Mouse (Mus musculus): ENCODE measurements around the gene Slc25a34. TPM values are rescaled to one million over a fixed set of nuclear protein-coding genes. Genes with fewer than 3 reads are reported as not detected.

The Slc25a34 gene
- not detected for total RNA-seq (2023)

DNA sequence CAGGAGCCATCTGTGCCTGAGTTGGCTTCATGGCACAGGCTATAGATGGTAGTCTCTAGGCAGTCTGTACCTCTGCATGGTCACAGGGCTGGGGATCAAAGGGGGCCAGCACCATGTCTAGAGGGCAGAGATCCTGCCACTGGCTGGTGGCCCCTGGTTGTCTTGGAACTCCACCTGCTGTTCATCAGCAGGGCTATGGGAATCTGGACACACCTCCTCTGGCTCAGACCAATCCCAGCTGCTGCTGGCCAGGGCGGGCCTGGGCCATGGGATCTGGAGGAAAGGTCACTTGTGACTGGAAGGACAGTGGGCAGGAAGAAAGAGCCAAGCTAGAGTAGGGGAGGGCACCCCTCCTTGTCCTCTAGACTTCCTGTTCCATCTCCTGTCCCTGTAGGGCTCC lies at the start of gene Slc25a34:
Gene Slc25a34 (minus strand): TSS at position 156 of the 400 bp plus-strand sequence.

DNA sequence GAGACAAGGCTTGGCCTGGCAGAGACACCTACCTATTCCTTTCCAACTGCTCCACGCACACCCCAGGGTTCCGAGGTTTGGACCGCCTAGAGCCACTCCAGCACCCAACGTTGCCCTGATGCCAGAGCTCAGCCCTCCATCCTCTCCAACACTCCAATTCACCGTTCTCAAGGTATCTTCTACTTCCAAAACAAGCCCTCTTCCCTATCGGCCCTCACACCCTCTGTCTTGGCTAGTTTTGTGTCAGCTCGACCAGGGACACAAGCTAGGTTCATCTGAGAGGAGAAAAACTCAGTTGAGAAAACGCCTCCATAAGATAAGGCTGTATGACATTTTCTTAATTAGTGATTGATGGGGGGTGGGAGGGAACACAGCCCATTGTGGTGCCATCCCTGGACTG lies 41.2 kb upstream of the Slc25a34 start, which contains the start of gene Plekhm2:
Gene Plekhm2 (minus strand): TSS at position 101 of the 400 bp plus-strand sequence.

DNA sequence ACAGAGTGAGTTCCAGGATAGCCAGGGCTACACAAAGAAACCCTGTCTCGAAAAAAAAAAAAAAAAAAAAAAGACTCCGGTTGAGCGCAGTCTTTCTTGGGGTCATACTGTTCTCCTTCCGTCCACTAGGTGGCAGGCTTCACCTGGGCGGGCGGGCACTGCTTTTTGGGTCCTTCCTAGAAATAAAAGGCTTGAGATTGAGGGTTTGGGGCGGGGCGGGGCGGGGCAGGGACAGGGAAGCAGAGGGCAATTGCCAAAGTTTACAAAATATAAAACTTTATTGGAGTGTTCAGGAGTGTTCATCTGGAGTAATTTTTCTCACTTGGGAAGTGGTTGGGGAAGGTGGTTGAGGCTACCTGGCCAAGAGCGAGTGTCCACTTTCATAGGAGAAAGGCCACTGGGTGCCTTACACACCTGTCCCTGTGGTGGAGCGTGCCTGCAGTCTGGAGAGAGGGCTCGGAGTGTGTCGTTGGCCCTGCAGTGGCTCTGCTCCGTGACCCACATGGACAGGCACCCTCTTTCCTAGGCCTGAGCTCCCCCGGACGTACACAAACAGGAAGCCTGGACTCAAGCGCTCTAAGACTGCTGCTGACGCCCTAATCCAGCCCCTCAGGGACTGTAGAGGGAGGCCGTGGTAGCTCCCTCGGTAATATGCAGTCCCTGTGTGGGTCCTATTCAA lies 4.9 kb downstream of the Slc25a34 start, which contains the start of gene Tmem82:
Gene Tmem82 (minus strand): TSS at position 69 of the 679 bp plus-strand sequence.

DNA sequence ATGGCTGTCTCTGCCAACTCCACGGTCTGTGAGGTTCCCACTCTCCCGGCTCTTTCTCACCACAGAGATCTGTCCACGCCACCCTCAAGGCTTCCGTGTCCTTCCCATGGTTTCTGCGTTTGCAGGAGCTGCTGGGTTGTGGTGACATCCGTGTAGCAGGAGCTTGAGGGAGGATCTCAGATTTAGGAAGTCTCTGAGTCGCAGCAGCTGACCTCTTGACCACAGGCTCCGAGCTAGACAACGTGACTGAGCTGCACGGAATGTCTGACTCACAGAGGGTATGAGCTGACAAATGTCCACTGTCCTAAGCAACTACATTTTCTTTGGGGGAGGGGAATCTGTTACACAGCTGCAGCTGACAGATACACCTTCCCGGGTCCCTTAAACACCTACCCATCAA lies 17.8 kb downstream of the Slc25a34 start, which contains the start of gene Fblim1:
Gene Fblim1 (minus strand): TSS at position 236 of the 400 bp plus-strand sequence.

Other genes with a start within 250 kb of the Slc25a34 start
- not detected for gene Clcnka, start 225.1 kb downstream of the Slc25a34 start, total RNA-seq (2023)
- not detected for gene Clcnkb, start 207.8 kb downstream of the Slc25a34 start, total RNA-seq (2023)
- gene Hspb7, start 203.0 kb downstream of the Slc25a34 start, total RNA-seq (2023): not detected
- gene Srarp, start 187.7 kb downstream of the Slc25a34 start, total RNA-seq (2023): not detected
- 10 to 100 TPM; 39.8 to 44.6 TPM for gene Zbtb17, start 179.2 kb downstream of the Slc25a34 start, total RNA-seq (2023)
- gene Spen, start 85.2 kb downstream of the Slc25a34 start, total RNA-seq (2023): 10 to 100 TPM; 56.7 to 69.1 TPM
- under 1 TPM in 1 of 2 experiments, not detected in 1; 0.17 TPM for gene Fblim1, start 17.7 kb downstream of the Slc25a34 start, total RNA-seq (2023)
- gene Tmem82, start 5.2 kb downstream of the Slc25a34 start, total RNA-seq (2023): not detected
- gene Plekhm2, start 41.1 kb upstream of the Slc25a34 start, total RNA-seq (2023): 10 to 100 TPM; 33.5 to 34.3 TPM
- 1 to 10 TPM in 1 of 2 experiments, not detected in 1; 2.9 TPM for gene Rsc1a1, start 61.8 kb upstream of the Slc25a34 start, total RNA-seq (2023)
- 10 to 100 TPM; 51.1 to 52.2 TPM for gene Ddi2, start 99.6 kb upstream of the Slc25a34 start, total RNA-seq (2023)
- gene Agmat, start 122.9 kb upstream of the Slc25a34 start, total RNA-seq (2023): not detected
- gene Dnajc16, start 167.1 kb upstream of the Slc25a34 start, total RNA-seq (2023): 10 to 100 TPM; 14.6 to 17.2 TPM
- gene Casp9, start 169.8 kb upstream of the Slc25a34 start, total RNA-seq (2023): 10 to 100 TPM; 25.4 to 28.3 TPM
- not detected for gene Cela2a, start 202.3 kb upstream of the Slc25a34 start, total RNA-seq (2023)
- gene Ctrc, start 222.5 kb upstream of the Slc25a34 start, total RNA-seq (2023): not detected

Measured in B cell, adult 67 days (primary cell).